Mouse (Mus musculus): Measurements from ENCODE around the gene Desi1.
A peak's percentile ranks its signal among the peaks of the same experiment; 100 is the strongest.

The Desi1 gene

GRCm38 (mm10) chr15:82033762-82034161 is at the start of gene Desi1:
Gene Desi1, minus strand, starts transcription at chr15:82033862.
- no peak for DNase-seq (ENCODE audit: low spot score in 2 of 2)

- DNase-seq (ENCODE audit: low spot score in 2 of 2), result no peak
Observed at GRCm38 (mm10) chr15:82081161-82081560, 47.5 kb upstream of the Desi1 start.

DNA sequence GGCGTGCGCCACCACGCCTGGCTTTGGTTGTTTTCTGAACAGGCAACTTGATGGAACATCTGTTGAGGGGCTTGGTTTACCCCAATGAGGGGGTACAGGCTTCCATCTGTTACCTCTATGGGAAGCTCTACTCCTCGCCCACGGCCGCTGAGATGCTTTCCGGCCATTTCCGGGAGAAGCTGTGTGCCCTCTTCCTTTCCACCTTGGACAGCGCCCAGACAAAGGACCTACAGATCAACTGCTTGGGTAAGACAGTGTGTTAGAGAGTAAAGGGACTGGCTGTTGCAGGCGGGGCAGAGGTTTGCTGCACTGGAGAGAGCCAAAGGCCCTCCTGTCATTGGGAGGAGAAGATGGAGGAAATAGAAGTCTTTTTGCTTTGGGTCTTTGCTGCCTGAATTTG is 46.2 kb upstream of the Desi1 start:
- DNase-seq (ENCODE audit: low spot score in 2 of 2), result no peak

DNA sequence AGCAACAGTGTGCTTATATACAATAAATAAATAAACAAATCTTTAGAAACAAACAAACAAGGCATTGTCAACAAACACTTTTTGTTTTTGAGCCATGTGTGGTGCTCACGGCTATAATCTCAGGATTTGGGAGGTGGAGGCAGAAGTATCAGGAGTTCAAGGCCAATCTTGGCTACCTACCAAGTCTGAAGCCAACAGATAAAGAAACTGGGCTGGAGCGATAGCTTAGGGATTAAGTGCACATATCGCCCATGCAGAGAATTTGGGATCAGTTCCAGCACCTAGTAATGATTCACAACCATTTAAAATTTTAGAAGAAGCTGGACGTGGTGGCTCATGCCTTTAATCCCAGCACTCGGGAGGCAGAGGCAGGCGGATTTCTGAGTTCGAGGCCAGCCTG is 39.8 kb upstream of the Desi1 start:
- DNase-seq (ENCODE audit: low spot score in 2 of 2), result no peak

DNA sequence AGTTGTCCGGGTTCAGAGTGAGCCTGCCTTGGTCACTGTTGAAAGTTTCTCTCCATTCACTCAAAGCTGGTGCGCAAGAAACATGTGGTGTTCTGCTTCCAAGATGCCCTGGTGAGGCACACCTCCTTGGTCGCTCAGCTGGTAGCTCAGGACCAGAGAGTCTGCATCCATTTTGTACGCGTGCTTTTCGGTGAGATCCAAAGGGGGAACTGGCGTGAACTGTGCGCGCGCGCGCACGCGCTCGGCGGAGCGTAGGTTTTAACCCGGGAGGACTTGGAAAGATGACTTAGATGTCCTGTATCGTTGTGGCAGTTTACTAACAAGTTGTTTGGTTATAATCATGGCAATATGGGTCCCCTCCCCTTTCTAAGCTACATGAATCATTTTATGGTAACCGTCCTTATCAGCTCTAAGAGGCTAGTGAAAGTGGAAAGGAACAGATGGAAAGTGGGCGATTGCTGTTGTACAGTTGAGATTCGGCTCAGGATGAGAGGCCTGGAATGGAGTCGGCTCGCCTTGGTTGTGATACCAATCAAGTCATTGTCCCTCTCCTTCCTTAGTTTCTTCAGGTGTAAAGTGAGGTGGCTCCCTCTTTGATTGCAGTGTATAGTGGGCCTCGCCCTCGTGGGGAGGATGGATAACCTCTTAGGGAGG is 38.3 kb upstream of the Desi1 start:
- no peak for DNase-seq (ENCODE audit: low spot score in 2 of 2)

GRCm38 (mm10) chr15:82069898-82070297 is 36.2 kb upstream of the Desi1 start, which contains the start of gene Mei1:
Gene Mei1, plus strand, starts transcription at chr15:82069996.
- no peak for DNase-seq (ENCODE audit: low spot score in 2 of 2)

- peak; percentile 52 to 56 for DNase-seq (ENCODE audit: low spot score in 2 of 2)
Observed at GRCm38 (mm10) chr15:82065511-82065910, 31.8 kb upstream of the Desi1 start.

DNA sequence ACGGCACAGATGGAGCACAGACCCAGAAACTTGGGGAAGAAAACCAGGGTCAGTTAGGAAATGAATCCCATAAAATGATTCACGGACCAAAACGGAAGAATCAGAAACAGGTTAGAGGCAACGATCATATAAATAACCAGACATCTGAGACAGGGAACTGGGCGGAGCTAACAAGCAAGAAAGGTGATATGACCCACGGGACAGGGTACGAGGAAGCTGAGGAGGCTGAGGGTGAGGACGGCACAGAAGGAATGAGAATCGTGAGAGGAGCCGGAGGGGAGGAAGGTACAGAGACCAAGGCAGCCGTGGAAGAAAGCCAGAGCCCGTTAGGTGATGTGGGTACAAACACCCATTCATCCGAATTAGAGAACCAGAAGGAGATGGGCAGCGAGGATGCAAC is 30.2 kb upstream of the Desi1 start:
- no peak for DNase-seq (ENCODE audit: low spot score in 2 of 2)

GRCm38 (mm10) chr15:82058719-82059201 is 25.1 kb upstream of the Desi1 start, which contains the start of gene 4930407I10Rik:
Gene 4930407I10Rik, plus strand, starts transcription at chr15:82059151.
- no peak for DNase-seq (ENCODE audit: low spot score in 2 of 2)

DNA sequence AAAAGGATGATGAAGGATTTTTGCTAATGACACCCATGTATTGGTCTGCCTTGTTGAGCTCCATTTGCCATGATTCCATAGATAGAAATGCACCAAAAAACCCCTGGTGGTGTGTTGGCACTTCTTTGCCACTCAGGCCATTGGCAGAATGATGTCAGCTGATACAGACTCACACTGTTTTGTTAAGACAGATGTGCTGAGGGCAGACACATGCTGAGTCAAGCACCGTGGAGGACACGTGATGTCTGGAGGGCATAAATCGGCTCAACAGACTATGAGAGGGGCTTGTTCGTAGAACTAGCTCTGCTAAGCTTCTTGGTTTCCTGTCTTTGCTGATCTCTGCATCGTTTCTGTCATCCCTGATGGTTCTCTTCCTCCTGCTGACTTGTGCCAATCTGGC is 18.9 kb upstream of the Desi1 start:
- DNase-seq (ENCODE audit: low spot score in 2 of 2), result no peak

DNA sequence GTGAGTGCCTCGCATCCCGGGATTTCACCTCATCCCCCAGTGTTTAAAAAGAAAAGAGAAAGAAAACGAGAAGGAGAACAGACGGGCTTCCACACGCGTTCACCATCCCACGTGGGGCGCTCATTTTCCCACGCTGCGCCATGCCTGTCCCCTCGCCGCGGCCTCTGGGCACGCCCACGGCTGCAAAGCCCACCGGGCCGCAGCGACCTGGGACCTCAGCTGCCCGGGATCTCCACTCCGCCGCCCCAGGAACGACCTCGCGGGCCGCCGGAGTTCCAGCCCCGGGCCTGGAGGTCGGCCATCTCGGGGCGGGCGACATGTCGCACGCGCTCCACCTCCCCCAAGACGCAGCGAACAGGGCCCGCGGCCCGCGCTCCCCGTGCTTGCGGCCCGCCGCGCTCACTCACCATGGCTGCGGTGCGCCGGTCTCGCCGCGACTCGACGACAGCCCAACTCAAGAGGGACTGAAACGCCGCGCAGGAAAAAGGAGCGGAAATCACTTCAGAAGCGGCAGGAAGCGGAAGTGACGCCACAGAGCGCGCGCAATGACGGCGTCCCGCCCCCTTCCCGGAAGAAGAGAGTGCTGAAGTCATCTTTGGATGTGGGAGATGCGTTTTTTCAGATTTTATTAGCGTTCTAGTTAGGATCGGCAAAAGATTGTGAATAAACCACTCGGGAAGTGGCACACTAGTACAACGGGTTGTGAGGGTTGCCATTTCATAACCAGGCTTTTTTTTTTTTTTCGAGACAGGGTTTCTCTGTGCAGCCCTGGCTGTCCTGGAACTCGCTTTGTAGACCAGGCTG is 13.6 kb upstream of the Desi1 start, which contains the start of gene Snu13:
Gene Snu13, minus strand, starts transcription at position 519 of the 804 bp plus-strand sequence.
- peak; percentile 90 to 92 for DNase-seq (ENCODE audit: low spot score in 2 of 2)

DNA sequence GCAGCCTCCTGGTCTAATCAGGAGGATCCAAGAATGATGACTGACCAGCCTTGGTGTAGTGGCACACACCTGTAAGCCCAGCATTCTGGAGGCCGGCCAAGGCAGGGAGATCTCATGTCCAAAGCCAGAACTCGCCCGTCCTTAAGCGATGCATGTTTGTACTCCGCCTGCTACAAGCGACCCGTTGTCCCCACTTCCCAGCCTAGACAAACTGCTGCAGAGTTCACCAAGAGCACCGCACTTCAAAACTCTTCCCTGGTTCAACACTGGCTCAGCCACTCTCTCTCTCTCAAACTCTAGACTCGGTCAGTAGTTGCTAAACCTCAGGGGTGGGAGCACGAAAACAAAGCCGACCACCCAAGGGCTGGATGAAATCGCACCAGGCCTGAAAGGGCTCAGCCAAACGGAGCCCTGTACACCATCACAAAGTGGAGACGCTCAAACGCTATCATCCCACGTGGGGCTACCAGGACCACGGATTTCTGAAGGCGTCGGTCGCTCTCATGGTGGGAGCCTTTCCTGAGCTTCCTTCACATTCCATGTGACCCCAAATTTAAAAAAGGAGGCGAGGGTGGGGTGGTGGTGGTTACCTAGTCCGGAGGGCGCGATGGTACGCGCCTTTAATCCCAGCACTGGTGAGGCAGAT is 12.7 kb upstream of the Desi1 start:
- no peak for DNase-seq (ENCODE audit: low spot score in 2 of 2)

- no peak for DNase-seq (ENCODE audit: low spot score in 2 of 2)
Observed at GRCm38 (mm10) chr15:82044166-82044784, 10.6 kb upstream of the Desi1 start.

- DNase-seq (ENCODE audit: low spot score in 2 of 2), result no peak
Observed at GRCm38 (mm10) chr15:82040650-82041049, 7.0 kb upstream of the Desi1 start.

DNA sequence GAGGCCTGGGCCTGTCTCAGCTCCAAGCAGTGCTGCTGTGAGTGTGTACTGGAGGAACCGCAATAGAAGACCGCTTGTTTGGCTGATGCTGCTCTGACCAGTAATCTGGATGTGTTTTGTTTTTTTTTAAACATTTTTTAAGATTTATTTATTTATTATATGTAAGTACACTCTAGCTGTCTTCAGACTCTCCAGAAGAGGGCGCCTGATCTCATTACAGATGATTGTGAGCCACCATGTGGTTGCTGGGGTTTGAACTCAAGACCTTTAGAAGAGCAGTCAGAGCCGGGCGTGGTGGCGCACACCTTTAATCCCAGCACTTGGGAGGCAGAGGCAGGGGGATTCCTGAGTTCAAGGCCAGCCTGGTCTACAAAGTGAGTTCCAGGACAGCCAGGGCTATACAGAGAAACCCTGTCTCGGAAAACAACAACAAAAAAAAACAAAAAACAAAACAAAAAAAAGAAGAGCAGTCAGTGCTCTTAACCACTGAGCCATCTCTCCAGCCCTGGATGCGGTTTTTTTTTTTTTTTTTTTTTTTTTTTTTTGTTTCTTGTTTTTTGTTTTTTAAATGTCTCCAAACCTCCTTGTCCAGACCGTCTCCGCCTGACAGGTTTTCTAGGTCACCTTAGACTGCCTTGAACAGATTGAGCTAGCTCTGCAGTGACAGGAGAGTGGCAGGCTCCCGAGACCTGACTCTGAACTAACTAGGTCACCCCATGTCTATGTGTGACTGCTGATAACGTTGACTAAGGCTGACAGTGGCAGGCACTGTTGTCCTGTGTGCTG is 2.4 kb upstream of the Desi1 start:
- no peak for DNase-seq (ENCODE audit: low spot score in 2 of 2)

GRCm38 (mm10) chr15:82032386-82032785 is 1.3 kb downstream of the Desi1 start:
- DNase-seq (ENCODE audit: low spot score in 2 of 2), result no peak

DNA sequence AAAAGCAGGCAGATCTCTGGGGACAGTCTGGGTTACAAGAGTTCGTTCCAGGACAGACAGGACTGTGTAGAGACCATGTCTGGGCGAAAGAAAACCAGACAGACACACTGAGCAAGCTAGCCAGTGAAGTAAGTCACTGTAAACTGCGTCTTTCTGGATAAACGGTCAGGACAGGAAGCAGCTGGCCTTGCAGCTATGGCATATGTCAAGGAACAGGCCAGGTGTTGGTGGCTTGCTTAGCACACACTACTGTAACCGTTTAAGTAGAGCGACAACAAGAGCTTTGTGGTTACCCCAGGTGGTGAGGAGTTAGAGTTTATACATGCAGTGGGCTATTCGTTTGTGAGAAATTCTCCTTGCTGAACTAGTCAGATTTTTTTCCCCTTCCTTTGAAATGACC is 5.9 kb downstream of the Desi1 start:
- DNase-seq (ENCODE audit: low spot score in 2 of 2), result no peak

DNA sequence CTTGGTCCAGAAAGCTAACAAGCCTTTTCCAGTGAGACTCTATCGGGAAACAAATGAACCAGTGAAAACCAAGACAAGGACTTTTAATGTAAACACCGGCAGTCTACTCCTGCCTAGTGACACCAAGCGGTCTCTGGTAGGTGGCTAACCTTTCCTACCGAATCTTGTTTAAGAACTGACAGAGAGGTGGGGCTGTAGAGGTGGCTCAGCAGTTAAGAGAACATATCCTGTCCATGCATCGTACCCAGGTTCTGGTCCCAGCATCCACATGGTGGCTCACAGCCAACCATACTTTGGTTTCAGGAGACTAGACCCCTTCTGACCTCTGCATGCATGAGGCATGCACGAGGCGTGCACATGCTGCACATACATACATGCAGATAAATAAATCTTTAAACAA is 6.4 kb downstream of the Desi1 start:
- no peak for DNase-seq (ENCODE audit: low spot score in 2 of 2)

DNA sequence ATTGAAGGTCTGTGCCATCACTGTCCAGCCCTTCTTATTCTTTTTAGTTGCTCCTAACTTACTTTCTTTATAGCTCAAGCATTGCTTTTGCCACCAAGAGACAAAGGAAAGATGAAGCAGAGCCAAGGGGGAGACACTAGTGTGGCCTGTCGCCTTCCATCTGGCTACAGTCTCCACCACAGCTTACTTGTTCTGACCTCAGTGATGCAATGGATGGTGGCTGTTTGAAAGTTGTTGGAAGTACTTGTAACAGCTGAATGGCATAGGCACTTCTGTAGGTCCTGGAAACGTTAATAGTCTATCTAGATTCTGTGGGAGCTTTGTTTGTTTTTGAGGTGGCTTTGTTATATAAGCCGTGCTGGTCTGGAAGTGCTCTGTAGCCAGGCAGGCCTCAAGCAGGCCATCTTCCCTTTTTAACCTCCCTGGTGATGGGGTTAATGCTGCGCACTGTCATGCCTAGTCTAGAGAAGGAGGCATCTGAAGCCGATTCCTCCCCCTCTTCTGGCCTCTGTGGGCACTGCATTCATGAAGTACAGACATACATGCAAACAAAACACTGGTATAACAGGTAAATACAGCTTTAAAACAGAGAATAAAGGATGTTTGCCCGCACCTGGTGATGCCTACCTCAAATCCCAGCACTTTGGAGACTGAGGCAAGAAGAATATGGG is 9.6 kb downstream of the Desi1 start:
- DNase-seq (ENCODE audit: low spot score in 2 of 2), result no peak

GRCm38 (mm10) chr15:82022535-82023088 is 11.1 kb downstream of the Desi1 start:
- DNase-seq (ENCODE audit: low spot score in 2 of 2), result no peak
